Mouse (Mus musculus): Measurements from ENCODE around the gene Gps1.
"Not testable (repeated sequence)": the region's sequence is repeated elsewhere in the genome, so short reads cannot be mapped to it uniquely, and the experiment has no call there.

Gene Gps1

DNA sequence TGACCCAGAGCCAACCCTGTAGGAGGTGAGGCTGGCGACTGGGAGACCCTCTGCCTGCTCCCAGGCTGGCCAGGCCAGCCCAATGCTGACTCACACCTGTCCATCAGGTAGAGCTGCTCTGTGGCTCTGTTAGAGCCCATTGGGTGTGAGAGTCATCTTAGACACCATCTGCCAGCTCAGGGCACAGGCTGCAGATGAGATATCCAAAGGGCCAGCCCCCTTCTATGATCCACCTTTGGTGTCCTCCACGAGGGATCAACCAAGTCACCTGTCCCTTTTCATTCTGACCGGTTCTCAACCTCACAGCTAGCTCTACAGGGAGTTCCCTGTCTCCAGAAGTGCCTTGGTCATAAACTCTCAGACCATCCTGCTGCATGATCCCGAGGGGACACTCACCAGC lies 38.2 kb downstream of the Gps1 start:
- DNase-seq (ENCODE audit: low spot score in 2 of 2) = no peak

DNA sequence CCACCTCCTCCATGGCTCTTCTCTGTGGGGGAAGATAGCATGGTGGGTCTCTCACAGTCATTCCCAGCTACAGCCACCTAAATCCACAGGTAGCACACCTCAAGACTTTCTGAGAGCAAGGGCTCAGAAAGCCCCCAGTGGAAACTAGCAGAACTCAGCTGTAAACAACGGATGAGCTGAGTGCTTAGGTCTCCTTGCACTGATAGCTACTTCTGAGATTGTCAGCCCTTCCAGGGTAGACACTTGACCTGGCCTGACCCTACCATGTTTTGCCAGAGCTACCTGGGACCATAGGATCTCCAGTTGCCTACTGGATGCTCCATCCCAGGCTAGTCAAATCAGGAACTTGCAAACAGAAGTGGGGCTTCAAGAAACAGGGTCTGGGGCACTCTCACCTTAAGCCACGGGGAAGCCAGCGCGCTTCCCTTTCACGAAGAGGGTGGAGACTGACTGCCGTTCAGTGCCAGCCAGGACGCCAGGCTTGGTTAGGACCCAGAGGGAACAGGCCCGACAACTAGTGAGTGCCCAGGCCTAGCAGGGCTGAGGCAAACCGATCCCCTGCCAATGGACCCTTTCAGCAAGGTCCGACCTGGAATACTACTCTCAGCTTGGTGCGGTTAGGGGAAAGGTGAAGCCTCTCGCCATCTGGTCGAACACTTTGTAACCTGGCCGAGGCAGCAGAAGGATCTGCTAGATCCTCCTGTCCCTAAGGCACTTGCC lies 38.9 kb downstream of the Gps1 start:
- no peak for DNase-seq (ENCODE audit: low spot score in 2 of 2)

DNA sequence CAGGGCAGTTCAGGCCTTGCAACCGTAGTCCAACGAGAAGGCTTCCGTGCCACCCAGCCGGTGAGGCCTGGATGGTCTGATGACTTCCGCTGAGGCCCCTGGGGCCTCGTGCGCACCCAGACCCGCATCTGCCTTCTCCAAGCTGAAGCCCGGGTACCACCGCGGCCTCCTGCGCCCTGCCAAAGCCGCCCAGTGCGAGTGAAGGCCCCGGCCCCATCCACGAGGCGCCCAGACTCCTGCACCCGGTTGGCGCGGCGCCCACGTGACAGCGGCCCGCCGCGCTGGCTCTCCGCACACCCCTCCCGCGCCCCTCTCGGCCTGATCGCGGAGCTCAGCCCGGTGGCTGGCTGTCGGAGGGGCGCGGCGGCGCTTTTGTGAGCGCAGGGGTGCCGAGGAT lies 39.5 kb downstream of the Gps1 start:
- DNase-seq (ENCODE audit: low spot score in 2 of 2) = no peak

DNA sequence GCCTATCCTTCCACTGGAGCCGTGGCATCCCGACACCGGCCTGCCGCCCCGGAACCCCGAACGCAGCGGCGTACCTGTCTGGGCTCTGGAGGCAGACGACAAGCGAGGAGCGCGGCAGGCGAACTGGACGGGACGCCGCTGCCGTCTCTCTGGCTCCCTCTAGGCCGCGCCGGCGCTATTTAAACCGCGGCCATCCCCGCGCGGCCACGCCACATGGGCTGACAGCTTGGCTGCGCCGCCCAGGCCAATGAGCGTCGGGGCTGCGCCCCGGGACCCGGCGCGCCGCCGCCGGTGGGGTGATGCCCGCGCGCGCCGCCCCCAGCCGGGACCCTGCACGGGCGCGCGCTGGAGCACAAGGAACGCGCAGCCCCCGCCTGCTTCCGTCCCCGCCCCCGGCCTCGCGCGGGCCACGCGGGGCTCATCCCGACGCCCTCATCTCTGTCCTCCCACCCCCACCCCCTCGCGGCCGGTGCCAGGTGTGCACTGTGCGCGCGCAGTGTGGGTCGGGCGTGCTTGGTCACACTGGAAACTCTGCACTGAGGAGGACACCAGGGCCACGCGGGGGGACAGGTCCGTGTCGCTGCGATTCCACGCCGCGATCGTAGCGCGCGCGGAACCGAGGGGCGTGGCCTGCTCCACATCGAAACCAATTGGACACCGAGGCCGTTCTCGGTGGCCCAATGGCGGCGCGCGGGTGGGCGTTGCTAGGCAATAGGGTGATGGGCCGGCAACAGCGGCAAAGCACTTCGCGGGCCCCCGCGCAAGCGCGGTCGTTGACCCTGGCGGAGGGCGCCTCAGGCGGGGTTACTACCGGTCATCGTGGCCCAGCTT lies 40.1 kb downstream of the Gps1 start, which contains the start of gene Fasn:
TSS of gene Fasn (minus strand) at position 592 of the 831 bp plus-strand sequence.
- DNase-seq (ENCODE audit: low spot score in 2 of 2) = peak; percentile 97 to 98

DNA sequence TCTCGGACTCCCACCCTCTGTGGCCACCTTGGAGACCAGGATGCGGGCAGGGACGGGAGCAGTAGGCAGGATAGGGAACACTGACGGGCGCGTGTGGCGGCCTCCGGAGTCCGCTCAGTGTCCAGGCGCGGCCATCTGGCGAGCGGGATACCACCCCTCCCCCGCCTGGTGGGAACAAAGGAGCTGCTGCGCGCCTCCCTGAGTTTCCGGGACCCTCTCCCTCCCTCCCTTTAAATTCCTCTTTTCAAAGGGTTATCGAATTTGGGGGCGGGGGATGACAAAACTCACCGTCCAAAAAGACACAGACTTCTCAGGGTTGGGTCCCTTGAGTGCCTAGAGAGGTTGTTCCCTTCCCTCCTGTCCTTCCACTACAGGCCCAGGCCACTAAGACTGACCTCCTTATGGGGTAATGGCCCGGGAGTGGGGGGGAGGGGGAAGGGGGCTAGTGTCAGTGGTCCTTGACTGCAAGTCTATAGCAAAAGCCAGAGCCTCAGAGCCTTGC lies 40.8 kb downstream of the Gps1 start:
- DNase-seq (ENCODE audit: low spot score in 2 of 2) = no peak

DNA sequence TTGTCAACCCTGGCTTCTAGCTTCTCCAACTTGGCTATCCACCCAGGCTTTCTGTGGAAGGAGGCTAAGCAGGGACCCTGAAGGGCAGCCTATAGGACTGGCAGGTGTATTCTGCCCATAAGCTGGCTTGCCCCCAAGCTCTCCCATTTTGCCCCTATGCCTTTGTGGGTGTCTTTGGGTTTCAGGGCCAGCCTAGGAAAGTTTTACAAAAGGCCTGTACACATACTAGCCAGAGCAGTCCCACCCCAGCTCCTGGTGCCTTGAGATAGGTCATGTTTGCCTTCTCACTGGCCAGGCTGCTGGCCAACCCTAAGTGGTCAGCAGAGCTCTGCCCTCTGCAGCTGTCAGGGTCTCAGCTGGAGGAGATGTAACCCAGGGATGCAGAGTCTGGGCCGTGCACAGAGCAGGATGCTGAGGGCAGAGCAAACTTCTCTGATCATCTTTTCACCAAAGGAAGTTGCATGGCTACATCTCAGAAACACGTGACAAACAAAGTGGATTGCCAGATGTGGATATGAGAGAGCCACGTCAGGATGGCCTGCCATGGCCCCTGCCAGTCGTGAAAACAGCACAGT lies 41.3 kb downstream of the Gps1 start:
- no peak for DNase-seq (ENCODE audit: low spot score in 2 of 2)

DNA sequence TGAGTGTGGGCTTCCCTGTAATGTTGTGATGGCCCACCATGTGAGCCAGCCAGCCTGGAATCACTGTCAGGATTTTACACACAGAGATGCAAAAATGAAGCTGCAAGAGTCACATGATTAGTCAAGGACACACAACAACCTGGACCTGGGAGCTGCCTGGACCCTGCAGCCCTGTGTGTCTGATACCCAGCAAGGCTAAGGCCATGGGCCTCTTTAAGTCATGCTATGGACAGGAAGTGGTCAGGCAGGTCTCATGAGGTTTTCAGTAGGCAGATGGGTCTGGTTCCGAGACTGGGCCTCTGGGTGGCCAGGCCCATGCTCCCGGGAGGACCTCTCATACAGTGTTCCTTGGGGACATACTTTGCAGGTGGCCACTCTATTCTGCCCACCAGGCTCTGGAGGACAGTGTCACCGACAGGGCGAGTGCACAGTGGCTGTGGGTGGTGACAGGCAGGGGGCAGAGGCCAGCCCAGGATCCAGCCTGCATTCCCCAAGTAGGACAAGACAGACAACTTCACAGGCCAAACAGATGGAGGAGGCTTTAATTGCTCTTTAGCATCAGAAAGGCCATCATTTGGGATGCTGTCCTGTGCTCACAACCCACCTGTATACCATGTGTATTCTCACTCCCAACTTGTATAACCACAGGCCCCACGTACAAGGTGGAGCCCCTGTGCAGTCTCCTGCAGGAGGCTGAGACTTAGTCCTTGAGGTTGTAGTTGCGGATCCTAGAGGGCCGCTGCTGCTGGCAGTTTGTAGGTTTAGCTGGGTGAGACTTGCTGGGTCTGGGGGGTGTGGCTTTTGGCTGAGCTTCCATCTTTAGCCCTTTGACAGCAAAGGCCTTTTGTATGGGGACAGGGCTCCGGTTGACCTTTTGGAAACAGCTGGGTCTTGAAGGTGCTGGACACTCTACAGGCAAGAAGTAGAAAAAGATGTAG lies 42.2 kb downstream of the Gps1 start:
- DNase-seq (ENCODE audit: low spot score in 2 of 2) = no peak

DNA sequence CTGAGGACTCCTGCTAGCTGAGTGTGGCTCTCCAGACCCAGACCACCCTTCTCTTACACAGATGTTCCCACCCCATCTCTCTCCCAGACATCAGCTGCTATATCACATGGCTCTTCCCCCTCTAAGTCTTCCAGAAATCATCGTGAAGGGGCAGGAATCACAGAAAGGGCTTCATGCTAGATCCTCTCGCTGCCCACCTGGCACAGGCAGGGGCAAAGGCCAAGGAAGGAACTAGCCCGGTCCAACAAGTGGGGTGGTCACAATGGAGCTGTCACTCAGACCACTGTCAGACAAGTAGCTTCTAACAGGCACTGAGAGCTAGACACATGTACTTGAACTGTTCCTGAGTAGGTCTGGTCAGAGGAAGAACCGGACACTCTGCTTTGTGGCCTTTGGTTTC lies 44.3 kb downstream of the Gps1 start:
- no peak for DNase-seq (ENCODE audit: low spot score in 2 of 2)

DNA sequence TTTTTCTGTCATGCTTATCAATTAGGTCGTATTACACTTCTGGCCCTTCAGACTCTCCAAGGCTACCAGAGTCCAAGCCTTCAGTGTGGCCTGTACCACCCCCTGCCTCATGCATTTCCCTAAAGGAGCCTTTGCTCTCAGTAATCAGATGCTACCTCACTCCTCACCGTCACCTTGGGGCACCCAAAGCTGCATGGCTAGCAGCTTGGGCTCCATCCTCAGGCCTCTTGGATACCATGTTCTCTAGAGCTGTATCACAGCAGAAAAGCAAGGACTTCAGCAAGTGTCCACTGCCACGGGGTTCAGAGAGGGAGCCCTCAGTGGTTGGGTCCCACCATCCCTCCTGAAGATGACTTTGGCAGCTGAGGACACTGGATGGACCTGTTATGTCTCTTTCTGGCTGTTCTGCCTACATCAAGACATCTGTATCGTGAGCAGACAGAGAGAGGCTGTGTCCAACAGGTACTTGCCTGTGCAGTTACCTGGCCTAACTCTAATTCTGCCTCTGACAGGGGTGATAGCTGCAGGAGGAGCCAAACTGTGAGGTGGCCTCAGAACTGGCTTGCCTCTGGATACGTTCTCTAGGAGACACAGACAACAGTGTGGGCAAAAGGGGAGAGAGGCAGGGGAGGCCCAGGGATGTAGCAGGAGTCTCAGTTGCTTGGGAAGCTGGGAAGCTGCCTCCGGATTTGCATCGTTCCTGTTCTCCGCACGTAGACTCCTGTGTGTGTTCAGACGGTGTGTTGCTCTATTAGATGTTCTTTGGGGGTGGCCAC lies 45.9 kb downstream of the Gps1 start:
- DNase-seq (ENCODE audit: low spot score in 2 of 2) = no peak

DNA sequence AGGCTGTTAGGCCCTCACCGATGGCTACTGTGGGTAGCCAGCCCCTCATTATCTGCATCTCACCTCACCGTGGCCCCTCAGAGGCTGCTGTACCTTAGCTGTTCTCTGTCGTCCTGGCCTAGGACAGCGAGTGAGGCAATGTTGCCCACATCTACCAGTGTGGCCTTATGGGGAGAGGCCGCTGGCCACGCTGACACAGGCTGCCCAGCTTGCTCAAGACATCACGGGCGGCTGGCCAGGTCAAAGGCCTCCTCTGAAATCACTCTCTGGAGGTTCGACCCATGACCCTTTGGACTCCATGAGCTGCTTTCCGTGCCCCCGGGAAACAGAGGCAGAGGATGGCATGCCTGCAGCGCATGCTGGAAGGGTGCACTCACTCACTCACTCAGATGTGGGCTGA lies 46.6 kb downstream of the Gps1 start:
- DNase-seq (ENCODE audit: low spot score in 2 of 2) = no peak

DNA sequence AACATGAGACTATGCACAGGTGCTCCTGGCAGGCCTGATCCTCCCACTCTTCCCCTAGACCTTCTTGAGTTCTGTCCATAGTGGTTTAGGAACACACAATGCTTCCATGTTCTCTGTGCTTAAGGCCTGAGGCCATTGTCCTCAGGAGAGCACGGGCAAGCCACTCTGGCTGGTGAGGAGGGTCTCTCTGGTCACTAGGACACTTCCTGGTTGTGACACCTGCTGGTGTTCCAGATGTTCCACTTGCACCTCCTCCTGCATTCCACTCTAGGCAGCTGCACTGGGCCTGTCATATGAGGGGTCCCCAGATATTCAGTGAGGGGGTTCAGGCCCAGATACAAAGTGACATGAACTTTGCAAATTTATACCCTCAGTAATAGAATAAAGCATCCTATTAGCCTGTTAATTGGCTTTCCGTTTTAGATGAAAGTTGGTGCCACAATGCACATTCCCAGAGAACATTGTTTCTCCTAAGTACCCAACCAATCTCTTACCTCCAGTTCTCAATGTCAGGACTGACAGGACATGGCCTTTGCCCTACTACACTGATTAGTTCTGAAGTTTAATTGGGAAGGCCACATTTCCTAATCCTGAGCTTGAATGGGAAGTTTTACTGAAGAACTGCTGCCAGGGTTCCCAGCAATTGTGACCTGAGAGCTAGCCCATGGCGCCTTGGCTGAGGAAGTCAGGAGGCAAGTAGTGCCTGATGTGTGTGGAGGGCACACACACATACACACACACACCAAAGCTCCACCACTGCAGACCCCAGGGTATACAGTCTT lies 47.8 kb downstream of the Gps1 start:
- DNase-seq (ENCODE audit: low spot score in 2 of 2) = no peak

DNA sequence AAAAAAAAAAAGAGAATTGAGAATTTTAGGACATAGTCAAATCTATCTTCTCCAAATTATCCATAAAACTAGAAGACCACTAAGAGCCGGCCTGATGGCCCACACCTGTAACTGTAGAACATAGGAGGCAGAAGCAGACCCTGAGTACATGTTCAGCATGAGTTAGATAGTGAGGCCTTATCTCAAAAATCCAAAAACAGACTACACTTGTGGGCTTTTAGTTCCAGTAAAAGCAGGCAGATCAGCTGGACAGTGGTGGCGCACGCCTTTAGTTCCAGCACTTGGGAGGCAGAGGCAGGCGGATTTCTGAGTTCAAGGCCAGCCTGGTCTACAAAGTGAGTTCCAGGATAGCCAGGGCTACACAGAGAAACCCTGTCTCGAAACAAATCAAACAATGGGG lies 48.9 kb downstream of the Gps1 start:
- DNase-seq (ENCODE audit: low spot score in 2 of 2) = not testable (repeated sequence)

DNA sequence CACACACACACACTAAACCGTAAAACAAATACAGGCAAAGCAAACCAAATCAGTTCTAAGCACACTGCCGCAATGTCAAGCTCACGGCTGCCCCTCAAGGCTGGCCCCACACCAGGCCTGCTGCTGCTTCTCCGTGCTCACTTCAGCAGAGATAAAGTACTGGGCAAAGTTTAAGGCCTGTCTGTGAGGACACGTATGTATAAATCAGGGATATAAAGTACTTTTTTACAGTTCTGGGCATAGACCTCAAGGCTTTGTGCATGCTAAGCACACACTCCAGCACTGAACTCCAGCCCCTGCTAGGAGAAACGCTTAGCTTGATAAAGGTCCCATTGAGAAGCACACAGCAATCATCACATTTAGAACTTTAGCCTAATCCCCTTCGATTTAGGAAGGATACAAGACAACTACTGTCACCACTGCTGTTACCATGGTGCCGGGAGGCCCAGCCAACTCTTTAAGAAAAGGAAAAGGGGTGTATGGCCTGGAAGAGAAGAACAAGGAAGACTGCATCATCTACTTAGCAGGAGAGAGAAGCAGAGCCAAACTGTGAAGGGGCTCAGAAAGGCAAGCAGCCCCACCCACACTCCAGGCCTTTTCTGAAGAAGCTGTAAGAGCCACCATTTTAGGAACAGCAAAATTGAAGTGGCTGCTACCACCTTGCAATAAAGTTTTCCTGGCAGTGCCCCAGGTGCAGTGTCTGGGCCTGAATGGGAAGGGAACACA lies 49.6 kb downstream of the Gps1 start:
- DNase-seq (ENCODE audit: low spot score in 2 of 2) = no peak

All from frontal cortex, postnatal 36 days (tissue).